ENCODE assay signal across 8 mouse cellular contexts in genomic region chr8:129264296-129264695, GRCm38 (mm10). TPM values are rescaled to one million over a fixed set of nuclear protein-coding genes. Genes with fewer than 3 reads are reported as not detected.
DNase-seq lines count a peak whose midpoint lies in the region; ATAC-seq and TF ChIP-seq lines count a peak whose summit lies in the region.

No protein-coding gene starts in this region.

- no peaks in the 10 kb centered on the region for H3K27me3 ChIP-seq in kidney, postnatal 0 days (ENCODE audit: insufficient read depth, low read length)
- H3K27me3 ChIP-seq in embryonic facial prominence, embryonic 10.5 days (replicated peaks; ENCODE audit: low read depth, poor library complexity, severe bottlenecking) = no peaks in the 10 kb centered on the region
- H3K27me3 ChIP-seq in intestine, embryonic 16.5 days (replicated peaks; ENCODE audit: control insufficient read depth, insufficient read depth, low read length) = no peaks in the 10 kb centered on the region
- H3K27me3 ChIP-seq in midbrain, postnatal 0 days (ENCODE audit: insufficient read depth, low read length) = no peaks in the 10 kb centered on the region

- no peak overlapping the region for H3K4me3 ChIP-seq in kidney, postnatal 0 days (replicated peaks; ENCODE audit: low read depth, low read length)
- peak overlapping the region; percentile 63 for H3K4me3 ChIP-seq in embryonic facial prominence, embryonic 10.5 days
- H3K4me3 ChIP-seq in intestine, embryonic 16.5 days (ENCODE audit: low read length) = peak overlapping the region; percentile 62; the same call in 1 of the 2 replicates
- peak overlapping the region; percentile 43; the same call in 1 of the 2 replicates for H3K4me3 ChIP-seq in midbrain, postnatal 0 days (ENCODE audit: low read depth, low read length)

- 0 out of 2 replicates have a peak, but pooled peaks cover 7% of the 10 kb centered on the region for H3K36me3 ChIP-seq in kidney, postnatal 0 days (ENCODE audit: insufficient read depth, low read length)
- H3K36me3 ChIP-seq in embryonic facial prominence, embryonic 10.5 days (replicated peaks) = peaks cover 33% of the 10 kb centered on the region
- H3K36me3 ChIP-seq in intestine, embryonic 16.5 days (ENCODE audit: control insufficient read depth, insufficient read depth, low read length) = peaks cover 17% of the 10 kb centered on the region
- H3K36me3 ChIP-seq in midbrain, postnatal 0 days (ENCODE audit: insufficient read depth, low read length) = peaks cover 4% of the 10 kb centered on the region; the same call in 1 of the 2 replicates

- no peak overlapping the region for H3K27ac ChIP-seq in kidney, postnatal 0 days
- no peak overlapping the region for H3K27ac ChIP-seq in embryonic facial prominence, embryonic 10.5 days (replicated peaks)
- no peak overlapping the region for H3K27ac ChIP-seq in intestine, embryonic 16.5 days (ENCODE audit: low read length)
- no peak overlapping the region for H3K27ac ChIP-seq in midbrain, postnatal 0 days (ENCODE audit: low read depth, low read length)

- no peak for ATAC-seq in kidney, postnatal 0 days (replicated peaks; ENCODE audit: low FRiP score, low read depth)
- ATAC-seq in intestine, embryonic 16.5 days = no peak
- ATAC-seq in midbrain, postnatal 0 days (ENCODE audit: low FRiP score) = no peak

- TF ChIP-seq CTCF in kidney, postnatal 0 days (IDR thresholded peaks at IDR 0.05; ENCODE audit: low read depth) = no peak
- no peak for TF ChIP-seq CTCF in midbrain, postnatal 0 days (IDR thresholded peaks at IDR 0.05)

- peak; percentile 0 for DNase-seq in kidney, postnatal 0 days (ENCODE audit: low spot score)
- DNase-seq in kidney, postnatal 36 days = no peak
- DNase-seq in embryonic facial prominence, embryonic 10.5 days (ENCODE audit: low spot score) = no peak
- no peak for DNase-seq in midbrain, postnatal 0 days (ENCODE audit: low spot score)
- DNase-seq in layer of hippocampus, adult 9-10 months (ENCODE audit: low spot score) = no peak
- no peak for DNase-seq in cerebellum, adult 9-10 months
- DNase-seq in lung, postnatal 25 days (ENCODE audit: low spot score) = no peak

- no peaks in the 10 kb centered on the region for H3K9me3 ChIP-seq in kidney, postnatal 0 days (replicated peaks; ENCODE audit: low read length)
- peaks cover 17% of the 10 kb centered on the region for H3K9me3 ChIP-seq in embryonic facial prominence, embryonic 10.5 days
- peaks cover 17% of the 10 kb centered on the region for H3K9me3 ChIP-seq in intestine, embryonic 16.5 days (ENCODE audit: control insufficient read depth, low read length)
- peaks cover 9% of the 10 kb centered on the region for H3K9me3 ChIP-seq in midbrain, postnatal 0 days (ENCODE audit: low read length)

- H3K4me2 ChIP-seq in kidney, postnatal 0 days (ENCODE audit: low read length) = peak overlapping the region; percentile 57; the same call in 1 of the 2 replicates
- H3K4me2 ChIP-seq in intestine, embryonic 16.5 days (ENCODE audit: low read depth, low read length) = peak overlapping the region; percentile 46
- H3K4me2 ChIP-seq in midbrain, postnatal 0 days (ENCODE audit: low read depth, low read length, poor library complexity, severe bottlenecking) = peak overlapping the region; percentile 73

- no peak overlapping the region for H3K9ac ChIP-seq in kidney, postnatal 0 days (ENCODE audit: low read depth, low read length)
- no peak overlapping the region for H3K9ac ChIP-seq in intestine, embryonic 16.5 days (ENCODE audit: low read depth, low read length)
- H3K9ac ChIP-seq in midbrain, postnatal 0 days (replicated peaks; ENCODE audit: low read length, poor library complexity, severe bottlenecking) = no peak overlapping the region

- H3K4me1 ChIP-seq in kidney, postnatal 0 days (replicated peaks; ENCODE audit: insufficient read depth, low read length) = no peaks in the 10 kb centered on the region
- peaks cover 7% of the 10 kb centered on the region for H3K4me1 ChIP-seq in embryonic facial prominence, embryonic 10.5 days
- no peaks in the 10 kb centered on the region for H3K4me1 ChIP-seq in intestine, embryonic 16.5 days (ENCODE audit: control insufficient read depth, insufficient read depth, low read length)
- H3K4me1 ChIP-seq in midbrain, postnatal 0 days (ENCODE audit: insufficient read depth, low read length) = no peaks in the 10 kb centered on the region

- WGBS in kidney, postnatal 0 days = 66% methylated on average over 2 of the region's 2 CpGs
- 85% methylated on average over 2 of the region's 2 CpGs for WGBS in embryonic facial prominence, embryonic 10.5 days
- WGBS in intestine, embryonic 16.5 days = 73% methylated on average over 2 of the region's 2 CpGs
- WGBS in midbrain, postnatal 0 days = 78% methylated on average over 2 of the region's 2 CpGs

RNA-seq across cellular contexts. Expression of gene 2610044O15Rik8, which starts 30.1 kb away (rescaled TPM):
- polyA plus RNA-seq in kidney, postnatal 0 days (2015; fragmentation: Nextera tagmentation; extraction: Ambion mirVana) = 24.8 and 30.4 TPM in 2 replicates
- polyA plus RNA-seq in embryonic facial prominence, embryonic 10.5 days (2016; fragmentation: Nextera tagmentation; extraction: Ambion mirVana) = 22.9 and 23.4 TPM in 2 replicates
- polyA plus RNA-seq in intestine, embryonic 16.5 days (2015; fragmentation: Nextera tagmentation; extraction: Ambion mirVana) = 14.0 and 14.5 TPM in 2 replicates
- total RNA-seq in midbrain, postnatal 0 days (2014; rRNA removed) = 23.7 and 59.1 TPM in 2 replicates
- polyA plus RNA-seq in midbrain, postnatal 0 days (2015; fragmentation: Nextera tagmentation; extraction: Ambion mirVana) = 19.4 and 19.5 TPM in 2 replicates
